In genomic region chr7:43816746-43817145, GRCm38 (mm10) we compare ENCODE assay signal across 29 mouse cellular contexts. TPM values are rescaled to one million over a fixed set of nuclear protein-coding genes. Genes with fewer than 3 reads are reported as not detected.
"Had no signal": no experiment of that assay in that cellular context is flagged by ENCODE, and none has a peak within 500 bp of the region (broad histone marks: within the 10 kb centered on the region; RNA-seq: fewer than 3 reads in every experiment).

No protein-coding gene starts in this region.

- ATAC-seq: hindbrain, postnatal 0 days; intestine, embryonic 16.5 days; liver, embryonic 12.5 days had no signal

- H3K27me3 ChIP-seq: heart, embryonic 15.5 days; hindbrain, embryonic 13.5 days; hindbrain, embryonic 15.5 days; limb, embryonic 15.5 days; liver, embryonic 12.5 days had no signal

- H3K4me3 ChIP-seq: heart, adult 2 months; heart, embryonic 13.5 days; heart, embryonic 15.5 days; hindbrain, embryonic 13.5 days; hindbrain, embryonic 15.5 days; limb, embryonic 13.5 days; limb, embryonic 15.5 days; liver, embryonic 12.5 days had no signal

- H3K4me2 ChIP-seq: heart, embryonic 11.5 days; heart, embryonic 13.5 days; heart, embryonic 15.5 days; hindbrain, embryonic 13.5 days; hindbrain, embryonic 15.5 days; limb, embryonic 13.5 days; limb, embryonic 15.5 days; liver, embryonic 12.5 days had no signal

- H3K27ac ChIP-seq: heart, adult 2 months; heart, embryonic 13.5 days; heart, embryonic 15.5 days; hindbrain, embryonic 13.5 days; hindbrain, embryonic 15.5 days; hindbrain, postnatal 0 days; limb, embryonic 13.5 days; limb, embryonic 15.5 days; liver, embryonic 12.5 days; liver, embryonic 14.5 days had no signal

- H3K9ac ChIP-seq: heart, embryonic 13.5 days; heart, embryonic 15.5 days; hindbrain, embryonic 13.5 days; hindbrain, embryonic 15.5 days; limb, embryonic 13.5 days; limb, embryonic 15.5 days; liver, embryonic 12.5 days; liver, embryonic 14.5 days had no signal

- H3K9me3 ChIP-seq: heart, embryonic 13.5 days; heart, embryonic 15.5 days; hindbrain, embryonic 13.5 days; hindbrain, embryonic 15.5 days; limb, embryonic 13.5 days; limb, embryonic 15.5 days; liver, embryonic 12.5 days had no signal

- H3K36me3 ChIP-seq: heart, embryonic 13.5 days; heart, embryonic 15.5 days; hindbrain, embryonic 13.5 days; hindbrain, embryonic 15.5 days; limb, embryonic 13.5 days; limb, embryonic 15.5 days; liver, embryonic 12.5 days had no signal

- DNase-seq: gastrocnemius, postnatal 14 days; gastrocnemius, postnatal 36 days; heart, adult 2 months; heart, postnatal 14 days; heart, postnatal 36 days; kidney, adult 11 months; kidney, adult 8-10 months; kidney, postnatal 14 days; kidney, postnatal 36 days; layer of hippocampus, adult 9-11 months; layer of hippocampus, postnatal 36 days; left cerebral cortex, postnatal 4 days had no signal

- H3K4me1 ChIP-seq: heart, embryonic 13.5 days; heart, embryonic 15.5 days; hindbrain, embryonic 13.5 days; hindbrain, embryonic 15.5 days; limb, embryonic 13.5 days; limb, embryonic 15.5 days; liver, embryonic 12.5 days had no signal

RNA-seq across cellular contexts. Expression of gene Klk7, which starts 5.7 kb away (rescaled TPM):
- polyA plus RNA-seq: gonadal fat pad, adult 2 months; heart, embryonic 15.5 days; heart, postnatal 0 days; hindbrain, embryonic 13.5 days; hindbrain, embryonic 15.5 days; intestine, embryonic 16.5 days; large intestine, adult 2 months; limb, embryonic 11.5 days; limb, embryonic 13.5 days; liver, embryonic 12.5 days; liver, embryonic 14.5 days; liver, embryonic 16.5 days had no signal

RNA-seq across cellular contexts. Expression of gene Klk6, which starts 7.6 kb away (rescaled TPM):
- polyA plus RNA-seq: gonadal fat pad, adult 2 months; heart, adult 2 months; heart, embryonic 11.5 days; heart, embryonic 13.5 days; heart, embryonic 15.5 days; heart, postnatal 0 days; hindbrain, embryonic 11.5 days; hindbrain, embryonic 13.5 days; hindbrain, embryonic 15.5 days; hindbrain, postnatal 0 days; intestine, embryonic 16.5 days; large intestine, adult 2 months; limb, embryonic 13.5 days; liver, embryonic 12.5 days; liver, embryonic 14.5 days; liver, embryonic 16.5 days had no signal

RNA-seq across cellular contexts. Expression of gene Klk5, which starts 25.0 kb away (rescaled TPM):
- polyA plus RNA-seq: gonadal fat pad, adult 2 months; heart, adult 2 months; heart, embryonic 11.5 days; heart, embryonic 13.5 days; heart, embryonic 15.5 days; heart, postnatal 0 days; hindbrain, embryonic 13.5 days; hindbrain, embryonic 15.5 days; hindbrain, postnatal 0 days; intestine, embryonic 16.5 days; large intestine, adult 2 months; limb, embryonic 11.5 days; liver, embryonic 12.5 days; liver, embryonic 14.5 days; liver, embryonic 16.5 days had no signal

RNA-seq across cellular contexts. Expression of gene Klk9, which starts 25.1 kb away (rescaled TPM):
- polyA plus RNA-seq: gonadal fat pad, adult 2 months; heart, embryonic 11.5 days; heart, embryonic 15.5 days; heart, postnatal 0 days; hindbrain, postnatal 0 days; intestine, embryonic 16.5 days; large intestine, adult 2 months; limb, embryonic 11.5 days; liver, embryonic 12.5 days; liver, embryonic 14.5 days; liver, embryonic 16.5 days had no signal
